Mouse (Mus musculus) mouse trophoblast stem cell (cell line): ENCODE data around the gene Gm17334.

Source experiments
- in situ Hi-C, 2 experiments: fragments of 300-500 bp; cut with MseI, MboI; formaldehyde crosslinking; loops; 2 replicates in 1 of 2; 3 replicates in 1 of 2; pipeline ENCODE4 v1.15.1; 2025

The Gm17334 gene

DNA sequence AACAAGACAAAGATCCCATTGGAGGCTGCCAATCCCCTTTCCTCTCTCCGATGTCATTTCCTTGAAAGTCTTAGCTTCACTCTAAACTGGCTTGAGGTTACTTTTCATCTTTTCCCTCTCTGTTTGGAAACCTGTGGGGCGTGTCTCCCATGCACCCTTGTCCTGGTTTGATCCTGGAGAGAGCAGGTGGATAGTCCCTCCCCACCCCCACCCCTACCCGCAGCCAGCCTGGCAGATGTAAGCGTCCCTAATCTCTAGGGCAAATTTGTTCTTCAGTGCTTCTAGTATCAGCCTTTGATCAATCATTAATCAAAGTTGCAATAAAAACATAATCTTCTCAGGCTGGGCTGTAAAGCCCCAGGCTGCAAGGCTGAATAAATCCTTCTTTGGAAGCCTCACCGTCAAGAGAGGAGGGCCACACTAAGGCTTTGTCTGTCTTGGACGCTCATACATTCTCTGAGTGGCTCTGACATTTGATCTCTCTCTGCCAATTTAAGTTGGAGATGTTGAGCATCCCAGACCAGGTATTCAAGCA is 24.5 kb upstream of the Gm17334 start:
- in situ Hi-C loops: no loop called here

DNA sequence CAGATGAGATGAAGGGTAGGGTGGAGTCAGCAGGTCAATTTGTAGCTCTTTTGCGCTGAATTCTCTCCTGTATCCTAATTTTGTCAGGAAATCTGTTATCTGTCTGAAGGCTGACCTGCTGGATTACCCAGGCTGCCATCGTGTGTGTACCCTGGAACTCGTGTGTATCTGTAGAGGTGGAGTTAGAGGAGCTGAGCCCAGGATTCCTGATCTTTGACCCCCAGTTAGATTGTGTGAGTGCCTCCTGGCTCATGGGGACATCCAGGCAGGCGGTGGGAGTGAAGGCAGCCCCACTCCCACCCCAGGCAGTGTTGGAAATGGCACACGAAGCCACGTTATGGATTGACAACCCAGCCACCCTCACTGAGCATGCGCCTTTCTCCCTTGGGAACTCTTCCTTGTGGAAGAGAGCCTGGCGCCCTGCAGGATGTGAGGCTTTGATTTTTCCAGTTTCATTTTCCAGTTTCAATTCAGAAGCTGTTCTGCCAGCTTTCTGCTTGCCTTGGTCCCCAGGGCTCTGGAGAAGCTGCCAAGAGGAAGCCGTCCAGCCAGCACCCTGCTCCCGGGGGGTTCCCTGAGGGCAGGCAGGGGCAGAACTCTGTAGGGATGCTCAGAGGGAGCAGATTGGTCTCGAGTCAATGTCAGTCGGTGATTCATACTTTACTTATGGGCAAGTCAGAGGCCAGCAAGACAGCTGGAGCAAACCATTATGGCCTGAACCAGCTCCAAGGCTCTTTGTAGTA is 23.6 kb upstream of the Gm17334 start:
- in situ Hi-C loops: no loop called here

- in situ Hi-C loops: no loop called here
Measured at GRCm38 (mm10) chr11:53795813-53796212, 22.8 kb upstream of the Gm17334 start.

DNA sequence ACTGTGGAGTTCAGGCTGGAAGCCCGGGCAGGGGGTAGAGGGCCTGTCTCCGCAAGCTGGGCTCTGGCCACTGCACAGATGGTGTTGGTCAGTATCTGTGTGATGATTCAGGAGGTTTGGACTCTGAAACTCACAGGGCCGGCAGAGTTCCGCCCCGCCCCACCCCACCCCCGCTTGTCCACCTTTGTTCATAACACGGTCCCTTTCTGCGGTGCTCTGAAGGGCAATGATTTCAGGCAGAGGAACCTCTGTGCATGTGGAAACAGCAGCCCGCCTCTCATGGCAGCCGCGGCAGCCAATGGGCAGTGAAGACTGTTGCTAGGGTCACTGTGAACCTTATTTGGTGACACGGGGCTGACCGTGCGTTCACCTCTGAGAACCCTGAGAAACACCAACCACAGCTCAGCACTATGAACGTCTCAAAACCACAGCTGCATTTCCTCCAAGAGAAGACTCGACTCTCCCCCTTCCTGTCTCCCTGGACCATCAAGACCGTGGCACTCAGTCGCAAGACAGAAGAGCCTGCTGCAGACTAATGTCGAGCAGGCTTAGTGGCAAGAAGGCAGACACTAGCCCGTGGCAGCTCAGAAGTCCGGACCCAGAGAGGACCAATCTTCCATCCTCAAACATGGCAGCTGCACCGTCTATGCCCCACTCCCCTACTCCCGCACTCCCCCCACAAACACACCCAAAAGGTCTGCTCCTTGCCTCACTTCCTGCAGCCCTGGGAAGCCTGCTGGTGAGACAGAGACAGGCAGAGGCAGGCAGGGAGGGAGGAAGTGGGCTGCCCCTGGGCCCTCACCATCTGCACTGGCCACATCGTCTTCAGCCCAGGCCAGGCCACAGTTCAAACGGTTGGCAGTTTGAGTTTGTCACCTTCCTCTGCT is 21.9 kb upstream of the Gm17334 start:
- in situ Hi-C loops: no loop called here

DNA sequence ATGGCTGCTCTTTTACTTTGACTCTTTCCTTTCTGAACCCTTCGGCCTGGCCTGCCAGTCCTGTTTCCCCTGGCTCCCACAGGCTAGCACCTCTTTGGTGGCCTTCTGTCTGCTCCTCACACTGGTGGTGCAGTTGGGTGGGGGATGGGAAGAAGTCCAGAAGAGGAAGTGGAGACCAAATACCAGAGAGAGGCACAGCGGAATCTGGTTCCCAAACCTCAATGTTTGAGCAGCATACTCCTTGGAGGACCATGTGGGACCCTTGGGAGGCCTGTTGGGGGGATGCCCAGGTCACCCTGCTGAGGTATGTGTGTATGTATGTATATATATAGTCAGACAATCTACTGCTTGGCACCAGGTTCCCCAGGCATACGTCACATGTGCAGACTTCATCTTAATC is 21.0 kb upstream of the Gm17334 start:
- in situ Hi-C loops: no loop called here

DNA sequence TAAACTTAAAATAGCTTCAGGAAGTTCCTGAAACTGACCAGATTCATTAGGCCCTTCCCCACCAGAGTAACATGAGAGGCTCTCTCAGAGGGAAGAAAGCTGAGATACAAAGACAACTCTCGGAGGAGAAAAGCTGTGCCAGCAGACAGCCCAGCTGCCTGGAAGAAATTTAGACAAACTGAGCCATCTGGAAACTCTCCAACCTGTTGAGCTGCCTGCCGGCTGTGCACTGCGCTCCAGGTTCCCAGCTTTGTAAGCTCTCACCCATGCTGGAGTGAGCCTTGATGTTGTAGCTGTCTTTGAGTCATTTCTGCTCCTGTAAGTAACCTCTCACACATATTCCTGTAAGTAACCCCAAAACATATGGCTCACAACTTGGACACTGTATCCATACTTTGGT is 20.0 kb upstream of the Gm17334 start:
- in situ Hi-C loops: no loop called here

DNA sequence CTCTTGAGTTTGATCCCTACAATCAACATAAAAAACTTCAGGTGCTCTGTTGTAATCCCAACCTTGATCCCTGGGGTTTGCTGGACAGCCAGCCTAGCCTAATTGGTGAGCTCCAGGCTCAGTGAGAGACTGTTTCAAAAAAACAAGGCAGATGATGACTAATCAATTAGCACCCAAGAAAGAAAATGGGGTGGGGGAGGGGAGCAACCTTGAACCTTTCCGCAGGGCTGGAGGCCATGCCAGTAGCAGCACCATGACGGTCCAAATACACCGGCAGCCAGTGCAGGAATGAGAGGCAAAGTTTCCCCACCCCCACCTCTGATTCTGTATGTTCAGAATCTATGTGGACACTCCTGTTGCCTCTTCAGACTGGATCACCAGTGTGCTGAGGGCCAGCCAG is 16.3 kb upstream of the Gm17334 start:
- in situ Hi-C loops: no loop called here

DNA sequence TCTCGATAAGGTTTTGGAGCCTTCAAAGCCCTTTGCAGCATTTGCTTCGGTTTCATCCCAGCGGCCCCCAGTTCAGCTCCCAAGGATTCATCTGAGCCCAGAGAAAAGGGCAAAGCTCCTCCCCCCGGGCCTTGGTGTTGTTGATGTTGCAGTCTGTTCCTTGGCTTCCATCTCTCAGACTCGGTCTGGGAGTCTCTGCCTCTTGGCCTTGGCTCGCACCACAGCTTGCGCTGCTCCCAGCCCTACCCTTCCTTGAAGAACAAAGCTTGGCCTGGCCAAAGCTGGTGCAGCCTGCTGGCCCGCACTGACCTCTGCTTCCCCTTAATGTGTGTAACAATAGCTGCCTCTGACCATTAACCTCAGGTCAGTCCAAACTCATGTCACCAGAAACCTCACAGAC is 15.2 kb upstream of the Gm17334 start:
- in situ Hi-C loops: no loop called here

- in situ Hi-C loops: no loop called here
Measured at GRCm38 (mm10) chr11:53786058-53787031, 13.4 kb upstream of the Gm17334 start.

DNA sequence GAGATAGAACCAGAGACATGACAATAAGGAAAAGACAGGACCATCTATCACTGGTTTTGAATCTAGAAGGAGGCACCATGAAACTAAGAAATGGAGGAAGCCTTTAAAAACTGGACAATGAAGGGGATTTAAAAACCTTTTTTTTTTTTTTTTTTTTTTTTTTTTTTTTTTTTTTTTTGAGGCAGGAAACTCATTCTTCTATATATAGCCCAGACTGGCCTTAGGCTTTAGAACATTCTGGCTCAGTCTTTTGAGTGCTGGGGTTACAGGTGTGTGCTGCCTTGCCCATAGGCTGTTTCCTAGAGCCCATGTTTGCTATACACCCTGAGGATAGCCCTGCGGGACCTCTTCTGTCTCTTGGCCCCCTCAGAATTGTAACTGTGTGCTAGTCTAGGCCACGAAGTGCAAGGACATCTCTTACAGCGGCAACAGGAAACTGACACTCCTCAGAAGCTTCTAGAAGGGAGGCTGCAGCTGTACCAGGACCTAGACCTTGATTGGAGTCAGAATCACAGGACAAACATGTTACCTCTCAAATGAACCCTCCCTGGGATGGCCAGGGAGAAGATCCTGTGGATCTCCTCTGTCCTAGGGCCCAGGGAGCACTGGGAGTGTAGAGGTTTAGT is 12.4 kb upstream of the Gm17334 start:
- in situ Hi-C loops: no loop called here

DNA sequence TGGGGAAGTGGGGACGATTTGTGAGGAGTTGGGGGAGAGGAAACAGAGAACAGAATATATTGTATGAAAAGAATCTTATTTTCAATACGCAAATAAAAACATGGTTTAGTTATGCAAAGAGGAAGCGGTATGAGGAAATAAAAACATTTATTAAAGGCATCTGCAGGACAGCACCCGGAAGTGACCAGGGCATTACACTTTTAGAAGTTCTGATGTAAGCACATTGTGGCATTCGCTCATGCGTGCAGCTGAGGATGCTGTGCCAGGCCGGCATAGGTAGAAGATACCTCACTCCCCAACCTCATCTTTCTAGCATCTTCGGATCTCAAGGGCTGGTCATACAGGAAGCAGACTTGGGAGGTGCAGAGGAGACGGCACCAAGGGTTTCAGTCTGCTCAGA is 10.3 kb upstream of the Gm17334 start:
- in situ Hi-C loops: no loop called here

DNA sequence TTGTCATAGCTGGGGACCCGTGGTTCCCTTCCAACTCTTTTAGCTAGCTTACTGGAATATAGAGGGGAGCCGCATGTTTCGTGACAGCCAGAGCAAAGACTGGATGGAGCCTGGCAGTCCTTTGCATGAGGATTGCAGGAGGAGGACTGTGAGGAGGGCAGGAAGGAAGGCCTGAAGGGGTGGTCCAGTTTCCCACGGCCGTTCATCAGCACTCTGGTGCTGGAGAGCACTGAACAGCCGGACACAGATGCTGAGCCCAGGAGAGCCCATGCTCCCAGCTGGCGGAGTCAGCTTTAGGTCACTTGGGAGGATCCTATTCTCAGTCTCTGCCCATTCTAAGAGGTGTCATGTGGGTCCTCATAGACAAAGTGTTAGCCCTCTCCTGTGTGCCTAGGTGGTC is 9.0 kb upstream of the Gm17334 start:
- in situ Hi-C loops: no loop called here

DNA sequence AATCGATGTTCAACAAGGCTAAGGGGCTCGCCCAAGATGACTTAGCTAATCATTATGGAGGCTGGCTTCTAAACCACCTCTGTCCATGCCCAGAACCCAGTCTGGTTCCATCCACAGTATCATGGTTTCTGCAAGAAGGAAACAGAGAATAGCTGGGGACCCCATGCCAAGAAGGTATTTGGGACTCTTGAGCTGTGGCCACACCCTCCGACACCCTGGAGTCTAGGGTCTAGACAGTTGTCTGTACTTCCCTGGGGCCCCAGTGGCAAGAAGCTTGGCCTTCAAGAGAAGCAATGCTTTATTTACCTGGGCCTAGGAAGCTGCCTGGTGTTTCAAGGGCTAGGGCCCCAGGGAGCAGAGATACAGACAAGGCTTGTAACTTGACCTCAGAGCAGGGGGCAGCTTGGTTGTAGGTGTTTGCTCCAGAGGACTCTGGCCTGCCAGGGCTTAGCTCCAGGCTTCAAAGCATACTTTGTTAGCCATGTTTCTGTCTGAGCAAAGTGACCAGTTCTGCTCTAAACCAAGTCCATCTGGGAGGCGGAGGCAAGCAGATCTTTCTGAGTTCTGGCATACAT is 8.3 kb upstream of the Gm17334 start:
- in situ Hi-C loops: no loop called here

- in situ Hi-C loops: no loop called here
Measured at GRCm38 (mm10) chr11:53780262-53780661, 7.3 kb upstream of the Gm17334 start.

DNA sequence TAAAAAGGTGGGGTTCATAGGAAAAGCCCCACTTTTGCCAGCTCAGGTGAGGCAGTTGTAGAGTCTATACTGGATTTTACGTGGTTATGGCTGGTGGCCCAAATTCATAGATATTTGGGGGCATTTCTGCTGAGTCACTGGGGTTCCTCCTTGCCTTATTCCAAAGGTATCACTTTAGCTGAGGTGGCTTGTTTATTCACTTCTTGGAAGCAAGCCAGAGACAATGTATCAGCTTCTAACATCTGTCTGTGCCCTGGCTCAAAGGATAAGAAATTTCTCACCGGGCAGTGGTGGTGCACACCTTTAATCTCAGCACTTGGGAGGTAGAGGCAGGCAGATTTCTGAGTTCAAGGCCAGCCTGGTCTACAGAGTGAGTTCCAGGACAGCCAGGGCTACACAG is 6.8 kb upstream of the Gm17334 start:
- in situ Hi-C loops: no loop called here

DNA sequence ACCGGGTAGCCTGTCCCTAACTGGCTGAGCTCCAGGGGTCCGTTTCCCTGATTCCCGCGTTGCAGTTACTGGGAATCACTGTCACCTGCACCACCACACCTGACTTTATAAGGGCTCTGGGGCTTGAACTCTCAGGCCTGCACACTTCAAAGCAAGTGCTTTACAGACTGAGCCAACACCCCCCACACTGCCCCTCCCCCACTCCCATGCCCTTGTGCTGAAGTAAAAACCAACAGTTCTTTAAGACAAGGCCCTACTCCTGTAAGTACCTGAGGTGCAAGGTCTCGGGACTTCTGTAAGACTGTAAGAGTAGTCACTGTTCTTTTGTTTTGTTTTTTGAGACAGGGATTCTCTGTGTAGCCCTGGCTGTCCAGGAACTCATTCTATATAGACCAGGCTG is 5.5 kb upstream of the Gm17334 start:
- in situ Hi-C loops: no loop called here

DNA sequence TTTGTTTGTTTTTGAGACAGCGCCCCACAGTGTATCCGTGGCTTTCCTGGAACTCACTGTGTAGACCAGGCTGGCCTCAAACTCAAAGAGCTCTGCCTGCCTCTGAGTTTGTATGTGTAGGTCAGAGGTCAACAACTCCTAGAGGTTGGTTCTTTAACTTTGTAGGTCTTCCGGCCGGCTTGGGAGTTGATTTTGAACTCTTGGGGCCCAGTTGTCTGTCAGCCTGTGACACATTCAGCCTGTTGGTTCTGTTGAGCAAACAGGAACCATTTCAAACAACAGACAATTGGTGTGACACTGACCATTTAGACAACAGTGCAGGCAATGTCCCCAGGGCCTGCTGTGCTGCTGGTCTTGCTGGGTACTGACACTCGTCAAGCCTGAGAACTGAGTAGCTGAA is 4.7 kb upstream of the Gm17334 start:
- in situ Hi-C loops: no loop called here

- in situ Hi-C loops: no loop called here
Measured at GRCm38 (mm10) chr11:53774659-53775255, 1.8 kb upstream of the Gm17334 start.

DNA sequence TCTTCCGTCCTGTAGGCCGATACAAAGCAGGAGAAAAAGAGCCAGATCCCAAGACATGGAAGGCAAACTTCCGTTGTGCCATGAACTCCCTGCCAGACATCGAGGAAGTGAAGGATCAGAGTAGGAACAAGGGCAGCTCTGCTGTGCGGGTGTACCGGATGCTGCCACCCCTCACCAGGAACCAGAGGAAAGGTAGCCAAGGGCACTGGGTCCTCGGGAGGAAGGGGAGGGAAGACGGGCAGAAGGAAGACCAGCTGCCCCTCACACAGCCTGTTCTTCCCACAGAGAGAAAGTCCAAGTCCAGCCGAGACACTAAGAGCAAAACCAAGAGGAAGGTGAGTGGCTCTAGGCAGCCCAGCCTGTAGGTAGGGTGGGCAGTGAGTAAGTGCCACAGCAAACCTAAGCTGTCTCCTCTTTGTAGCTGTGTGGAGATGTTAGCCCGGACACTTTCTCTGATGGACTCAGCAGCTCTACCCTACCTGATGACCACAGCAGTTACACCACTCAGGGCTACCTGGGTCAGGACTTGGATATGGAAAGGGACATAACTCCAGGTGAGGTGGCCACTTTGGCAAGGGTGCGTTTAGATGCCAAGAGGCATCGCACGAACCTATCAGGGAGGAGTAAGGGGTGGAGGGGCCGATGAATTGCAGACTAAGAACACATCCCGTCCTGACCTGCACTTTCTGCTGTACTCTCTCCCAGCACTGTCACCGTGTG is 814 bp upstream of the Gm17334 start:
- in situ Hi-C loops: no loop called here

GRCm38 (mm10) chr11:53772536-53772935 is 451 bp downstream of the Gm17334 start:
- in situ Hi-C loops: no loop called here
